Mouse (Mus musculus) hindbrain, embryonic 11.5 days (tissue): ENCODE data around the gene Rpp25l. TPM values are rescaled to one million over a fixed set of nuclear protein-coding genes. Genes with fewer than 3 reads are reported as not detected.
A peak's percentile ranks its signal among the peaks of the same experiment; 100 is the strongest.
"Not testable (repeated sequence)": the region's sequence is repeated elsewhere in the genome, so short reads cannot be mapped to it uniquely, and the experiment has no call there.

Experiments used
- ATAC-seq: fragments of 200-750 bp; cut with Nextera tagmentation; 2 replicates; pipeline ENCODE4 v1.8.0; 2017; ENCODE audit warnings: mild to moderate bottlenecking, moderate TSS enrichment, moderate library complexity; ENCODE audit not compliant: low FRiP score
- DNase-seq: peaks from one replicate; pipeline ENCODE4 v3.0.0-alpha.2; 2015; ENCODE audit warnings: low spot score
- H3K27ac ChIP-seq: fragments of 300-500 bp; sonication (generic); 2 replicates; pipeline ENCODE4 v1.5.1; 2014; ENCODE audit warnings: mild to moderate bottlenecking, low read depth, low read length
- H3K27me3 ChIP-seq: fragments of 300-500 bp; sonication (generic); 2 replicates; pipeline ENCODE4 v1.6.1; 2014; ENCODE audit warnings: mild to moderate bottlenecking, low read length, moderate library complexity, mixed read lengths; ENCODE audit not compliant: control insufficient read depth, insufficient read depth
- H3K36me3 ChIP-seq: fragments of 300-500 bp; sonication (generic); 2 replicates; pipeline ENCODE4 v1.6.1; 2014; ENCODE audit warnings: mild to moderate bottlenecking, low read length, moderate library complexity, mixed read lengths; ENCODE audit not compliant: control insufficient read depth, insufficient read depth
- H3K4me1 ChIP-seq: fragments of 300-500 bp; sonication (generic); replicated peaks from 2 replicates; pipeline ENCODE4 v1.6.1; 2014; ENCODE audit warnings: low read length, mixed read lengths; ENCODE audit not compliant: control insufficient read depth, insufficient read depth
- H3K4me2 ChIP-seq: fragments of 300-500 bp; sonication (generic); replicated peaks from 2 replicates; pipeline ENCODE4 v1.6.1; 2014; ENCODE audit warnings: mild to moderate bottlenecking, low read depth, low read length
- H3K4me3 ChIP-seq: fragments of 300-500 bp; sonication (generic); 2 replicates; pipeline ENCODE4 v1.5.1; 2014; ENCODE audit warnings: low read depth, low read length
- H3K9ac ChIP-seq: fragments of 300-500 bp; sonication (generic); 2 replicates; pipeline ENCODE4 v1.6.1; 2014; ENCODE audit warnings: low read depth, low read length
- H3K9me3 ChIP-seq: fragments of 300-500 bp; sonication (generic); 2 replicates; pipeline ENCODE4 v1.6.1; 2016; ENCODE audit warnings: low read length; ENCODE audit not compliant: control insufficient read depth
- WGBS: fragments of 180-500 bp; shearing (Covaris S2); extraction: QIAGEN DNeasy Blood & Tissue Kit; methylation state at CpG from one replicate; pipeline ENCODE4 v1.1.7; 2014; 5-methylcytosine and 5-hydroxymethylcytosine counted together
- polyA plus RNA-seq: library from polyadenylated mRNA; unstranded; fragments of >200 nt; fragmentation: Nextera tagmentation; extraction: Ambion mirVana; gene quantifications from 2 replicates; pipeline ENCODE4 v1.2.1, GENCODE M21; 2014

Gene Rpp25l
- polyA plus RNA-seq: 80.0 and 84.1 TPM in 2 replicates

DNA sequence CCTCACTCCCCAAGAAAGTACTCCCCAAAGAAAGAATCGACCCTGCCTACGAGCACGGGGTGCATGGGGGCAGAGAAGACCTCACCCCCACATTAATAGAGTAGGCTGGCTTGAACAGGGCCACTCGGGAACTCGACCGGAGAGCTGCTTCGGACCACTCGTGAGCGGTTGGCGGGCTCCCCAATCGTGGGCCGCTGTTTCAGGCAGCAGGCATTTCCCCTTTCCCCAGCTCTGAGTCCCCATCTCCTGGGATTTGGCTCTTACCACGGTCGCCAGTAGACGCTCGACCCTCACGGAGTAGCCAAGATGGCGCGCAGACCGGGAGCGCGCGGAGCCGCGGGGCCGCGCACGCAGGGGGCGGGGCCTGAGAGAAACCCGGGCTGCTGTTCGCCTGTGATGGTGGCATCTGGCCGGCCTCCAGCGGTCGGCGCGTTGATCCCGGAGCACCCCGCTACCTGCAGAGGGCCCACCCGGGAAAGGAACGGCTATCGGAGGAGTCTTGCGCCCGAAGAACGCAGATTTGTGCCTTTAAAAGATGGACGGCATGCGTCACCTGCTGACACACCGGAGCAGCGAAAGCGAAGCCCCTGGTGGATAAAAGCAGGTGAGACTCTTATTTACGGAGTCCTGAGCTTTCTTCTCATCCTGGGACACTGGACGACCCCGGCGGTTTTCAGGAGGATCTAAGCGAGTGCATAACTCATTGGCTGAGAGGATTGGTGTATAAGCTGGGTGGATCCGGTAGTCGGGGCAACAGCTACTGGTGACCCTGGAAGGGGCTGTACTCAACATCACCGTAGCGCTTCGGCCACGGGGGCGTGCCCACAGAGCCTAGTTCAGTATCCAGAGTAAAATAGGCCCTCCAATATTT, at the start of gene Rpp25l:
TSS of gene Rpp25l (minus strand) at position 338 of the 871 bp plus-strand sequence.
- ATAC-seq (peak; percentile 73), DNase-seq (peak; percentile 97)
- H3K27ac ChIP-seq: peak within 1 kb of the TSS; percentile 68
- WGBS: under 1% methylated on average over 61 of the region's 61 CpGs
- H3K9ac ChIP-seq: peak within 1 kb of the TSS; percentile 84
- H3K4me2 ChIP-seq: peak within 1 kb of the TSS; percentile 93
- peak within 1 kb of the TSS; percentile 73 for H3K4me3 ChIP-seq
- H3K36me3 ChIP-seq: peaks cover 3% of the 10 kb centered on the region; the same call in 1 of the 2 replicates
- H3K4me1 ChIP-seq: peaks cover 9% of the 10 kb centered on the region
- no peaks in the 10 kb centered on the region for H3K9me3 ChIP-seq
- H3K27me3 ChIP-seq: no peaks in the 10 kb centered on the region

- not testable (repeated sequence) for H3K36me3 ChIP-seq, H3K4me2 ChIP-seq, H3K27me3 ChIP-seq, H3K4me3 ChIP-seq, H3K9me3 ChIP-seq, ATAC-seq, H3K4me1 ChIP-seq
- peak overlapping the region; percentile 34; the same call in 1 of the 2 replicates for H3K27ac ChIP-seq
- WGBS: 48% methylated on average over 8 of the region's 8 CpGs
- peak overlapping the region; percentile 28; the same call in 1 of the 2 replicates for H3K9ac ChIP-seq
- DNase-seq: peak; percentile 25
These were observed 49.4 kb upstream of the Rpp25l start for GRCm38 (mm10) chr4:41762688-41763114.

DNA sequence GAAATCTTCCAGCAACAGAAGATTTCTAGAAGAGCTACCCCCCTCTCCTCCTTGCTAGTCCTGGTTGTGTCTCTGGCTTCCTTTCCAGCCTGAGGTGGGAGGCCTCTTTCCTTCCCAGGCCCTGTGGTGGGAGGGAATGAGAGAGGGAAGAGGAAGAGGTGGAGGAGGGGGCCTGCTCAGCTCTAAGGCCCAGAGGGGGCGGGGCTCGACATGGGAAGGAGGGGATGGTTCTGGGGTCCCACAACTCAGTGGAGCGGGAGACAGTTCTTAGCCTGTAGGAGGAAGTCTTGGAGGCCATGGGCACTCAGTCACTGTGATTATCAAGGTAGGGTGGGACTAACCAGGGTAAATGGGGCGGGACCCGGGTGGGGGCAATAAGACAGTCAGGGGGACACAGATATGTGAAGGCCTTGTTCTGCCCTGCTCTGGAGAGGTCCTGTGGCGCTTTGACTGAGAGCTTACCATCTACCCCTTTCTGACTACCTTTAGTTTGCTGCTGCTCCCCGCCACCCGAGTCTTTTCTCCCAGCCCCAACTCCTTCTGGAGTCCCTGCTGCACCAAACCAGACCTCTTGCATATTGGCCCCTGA, 48.9 kb upstream of the Rpp25l start:
- H3K9ac ChIP-seq: peak overlapping the region; percentile 28; the same call in 1 of the 2 replicates
- peak overlapping the region; percentile 7 for H3K4me2 ChIP-seq
- no peaks in the 10 kb centered on the region for H3K9me3 ChIP-seq
- no peak overlapping the region for H3K4me3 ChIP-seq
- no peaks in the 10 kb centered on the region for H3K27me3 ChIP-seq
- WGBS: 40% methylated on average over 8 of the region's 8 CpGs
- H3K4me1 ChIP-seq: peaks cover 2% of the 10 kb centered on the region; the same call in 1 of the 2 replicates
- ATAC-seq: peak; percentile 36; the same call in 1 of the 2 replicates
- H3K36me3 ChIP-seq: no peaks in the 10 kb centered on the region
- H3K27ac ChIP-seq: peak overlapping the region; percentile 34; the same call in 1 of the 2 replicates
- DNase-seq: peak; percentile 44

GRCm38 (mm10) chr4:41761680-41762079, 48.3 kb upstream of the Rpp25l start:
- H3K4me2 ChIP-seq: 0 out of 2 replicates have a peak overlapping the region, but pooled peaks have one; percentile 40
- peak overlapping the region; percentile 14; the same call in 1 of the 2 replicates for H3K27ac ChIP-seq
- no peaks in the 10 kb centered on the region for H3K27me3 ChIP-seq
- peak; percentile 6 for DNase-seq
- H3K9ac ChIP-seq: no peak overlapping the region
- H3K4me1 ChIP-seq: peaks cover 2% of the 10 kb centered on the region; the same call in 1 of the 2 replicates
- no peak for ATAC-seq
- H3K9me3 ChIP-seq: no peaks in the 10 kb centered on the region
- no peaks in the 10 kb centered on the region for H3K36me3 ChIP-seq
- no peak overlapping the region for H3K4me3 ChIP-seq

DNA sequence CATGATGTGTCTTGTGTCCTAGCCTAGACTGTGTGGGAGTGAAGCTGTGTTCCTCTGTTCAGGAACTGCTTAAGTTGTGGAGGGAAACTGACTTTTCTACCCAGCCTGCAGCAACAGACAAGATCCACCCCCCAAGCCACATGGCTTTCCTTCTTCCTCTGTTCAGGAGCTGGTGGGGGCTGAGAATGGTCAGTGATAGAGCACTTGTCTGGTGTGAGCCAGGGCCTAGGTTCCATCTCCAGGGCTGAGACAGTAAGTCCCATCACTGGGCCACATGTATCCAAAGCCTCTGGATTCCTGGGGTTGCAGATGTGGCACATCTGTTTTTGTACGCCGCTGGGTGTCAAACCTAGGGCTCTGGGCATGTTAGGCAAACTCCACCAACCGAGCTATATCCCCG, 47.6 kb upstream of the Rpp25l start:
- Histone ChIP-seq H3K27ac (no peak overlapping the region), H3K9me3 (no peaks in the 10 kb centered on the region), H3K4me3 (peak overlapping the region; percentile 36), H3K4me1 (peaks cover 2% of the 10 kb centered on the region; the same call in 1 of the 2 replicates), H3K4me2 (peak overlapping the region; percentile 40), H3K27me3 (no peaks in the 10 kb centered on the region), H3K36me3 (no peaks in the 10 kb centered on the region), H3K9ac (no peak overlapping the region; the same call in 1 of the 2 replicates)
- ATAC-seq (0 out of 2 replicates have a peak, but pooled peaks have one; percentile 28), DNase-seq (peak; percentile 5)
- 79% methylated on average over 4 of the region's 4 CpGs for WGBS

- Histone ChIP-seq H3K27ac (peak overlapping the region; percentile 43), H3K4me1 (peaks cover 2% of the 10 kb centered on the region; the same call in 1 of the 2 replicates), H3K9me3 (no peaks in the 10 kb centered on the region), H3K36me3 (no peaks in the 10 kb centered on the region), H3K4me2 (peak overlapping the region; percentile 40), H3K27me3 (no peaks in the 10 kb centered on the region), H3K9ac (peak overlapping the region; percentile 44), H3K4me3 (peak overlapping the region; percentile 36)
- peak; percentile 86 for ATAC-seq
- peak; percentile 86 for DNase-seq
- 3% methylated on average over 15 of the region's 15 CpGs for WGBS
These were observed 47.0 kb upstream of the Rpp25l start for GRCm38 (mm10) chr4:41760288-41760721.

DNA sequence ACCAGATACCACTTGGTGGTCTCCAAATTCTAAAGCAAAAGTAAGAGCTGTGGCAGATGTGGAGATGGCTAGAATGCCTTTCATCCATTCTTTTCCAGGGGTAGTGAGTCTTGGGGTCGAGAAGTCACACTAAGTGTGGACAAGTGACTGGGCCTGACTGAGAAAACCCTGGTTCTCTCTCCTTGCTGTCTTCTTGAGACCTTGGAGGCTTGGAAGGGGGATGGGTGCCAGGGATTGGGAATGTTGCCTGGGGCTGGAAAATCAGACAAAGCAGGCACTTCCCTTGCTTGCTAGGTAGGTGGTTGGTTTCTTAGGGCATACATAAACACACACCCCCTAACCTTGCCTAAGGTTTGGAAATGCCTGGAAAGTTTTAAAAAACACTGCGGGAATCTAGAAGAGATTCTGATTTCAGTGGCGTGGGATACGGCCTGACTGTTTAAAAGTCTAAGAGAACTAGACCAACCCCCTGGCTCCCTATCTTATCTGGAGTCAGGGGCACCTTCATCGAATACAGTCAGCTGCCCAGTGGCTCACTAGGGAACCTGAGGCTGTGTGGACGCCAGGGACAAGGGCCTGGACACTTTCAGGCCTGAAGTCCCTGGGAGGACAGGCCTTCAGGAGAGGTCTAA, 46.4 kb upstream of the Rpp25l start:
- Histone ChIP-seq H3K36me3 (no peaks in the 10 kb centered on the region), H3K27ac (peak overlapping the region; percentile 43; the same call in 1 of the 2 replicates), H3K9ac (peak overlapping the region; percentile 44), H3K27me3 (no peaks in the 10 kb centered on the region), H3K9me3 (no peaks in the 10 kb centered on the region), H3K4me2 (peak overlapping the region; percentile 40), H3K4me3 (peak overlapping the region; percentile 36), H3K4me1 (peaks cover 2% of the 10 kb centered on the region; the same call in 1 of the 2 replicates)
- 43% methylated on average over 6 of the region's 6 CpGs for WGBS
- DNase-seq (peak; percentile 6), ATAC-seq (no peak)

GRCm38 (mm10) chr4:41759206-41759605, 45.9 kb upstream of the Rpp25l start:
- Histone ChIP-seq H3K9me3 (no peaks in the 10 kb centered on the region), H3K9ac (no peak overlapping the region), H3K27ac (no peak overlapping the region), H3K36me3 (no peaks in the 10 kb centered on the region), H3K4me3 (no peak overlapping the region), H3K4me1 (peaks cover 2% of the 10 kb centered on the region; the same call in 1 of the 2 replicates), H3K4me2 (no peak overlapping the region), H3K27me3 (no peaks in the 10 kb centered on the region)
- ATAC-seq (no peak), DNase-seq (no peak)
- 87% methylated on average over 9 of the region's 9 CpGs for WGBS
